Mouse (Mus musculus) olfactory bulb, adult 2 months (tissue): Measurements from ENCODE around the gene Morc4.

Experiments
- CTCF ChIP-seq: fragments of 200-500 bp; IDR thresholded peaks from 2 replicates; pipeline ENCODE4 v1.5.1; 2012; ENCODE audit warnings: low read depth, mild to moderate bottlenecking, low read length, moderate library complexity; ENCODE audit not compliant: insufficient read depth
- POLR2A ChIP-seq: fragments of 200-500 bp; IDR thresholded peaks from 2 replicates; pipeline ENCODE4 v1.6.1; 2012; ENCODE audit warnings: mild to moderate bottlenecking, low read depth, low read length, moderate library complexity; ENCODE audit not compliant: insufficient read depth

DNA sequence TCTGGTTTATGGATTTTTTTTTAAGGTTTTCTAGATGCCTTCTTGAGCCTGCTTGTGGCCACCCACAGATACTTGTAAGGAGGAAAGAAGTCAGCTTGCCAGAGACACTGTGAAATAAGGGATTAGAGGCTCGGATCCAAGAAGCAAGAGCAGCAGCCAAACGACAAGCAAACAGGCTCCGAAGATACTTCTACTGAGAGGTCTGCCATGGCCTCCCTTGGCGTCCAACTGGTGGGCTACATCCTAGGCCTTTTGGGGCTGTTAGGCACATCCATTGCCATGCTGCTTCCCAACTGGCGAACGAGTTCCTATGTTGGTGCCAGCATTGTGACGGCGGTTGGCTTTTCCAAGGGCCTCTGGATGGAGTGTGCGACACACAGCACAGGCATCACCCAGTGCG, 63.0 kb downstream of the Morc4 start:
- TF ChIP-seq POLR2A = no peak
- no peak for TF ChIP-seq CTCF
